Mouse (Mus musculus) right cerebral cortex, postnatal 14 days (tissue): ENCODE results near the gene Nek10.
"Not testable (repeated sequence)": the region's sequence is repeated elsewhere in the genome, so short reads cannot be mapped to it uniquely, and the experiment has no call there.

ENCODE experiments used
- DNase-seq: peaks from one replicate; pipeline ENCODE4 v3.0.0; 2022

Gene Nek10

GRCm38 (mm10) chr14:14803115-14803514 lies at the start of gene Nek10:
Gene Nek10, plus strand, starts transcription at chr14:14803415.
- DNase-seq: not testable (repeated sequence)

GRCm38 (mm10) chr14:14781169-14781568 lies 22.0 kb upstream of the Nek10 start:
- no peak for DNase-seq

- DNase-seq: no peak
These were observed 19.0 kb upstream of the Nek10 start for GRCm38 (mm10) chr14:14784223-14784622.

DNA sequence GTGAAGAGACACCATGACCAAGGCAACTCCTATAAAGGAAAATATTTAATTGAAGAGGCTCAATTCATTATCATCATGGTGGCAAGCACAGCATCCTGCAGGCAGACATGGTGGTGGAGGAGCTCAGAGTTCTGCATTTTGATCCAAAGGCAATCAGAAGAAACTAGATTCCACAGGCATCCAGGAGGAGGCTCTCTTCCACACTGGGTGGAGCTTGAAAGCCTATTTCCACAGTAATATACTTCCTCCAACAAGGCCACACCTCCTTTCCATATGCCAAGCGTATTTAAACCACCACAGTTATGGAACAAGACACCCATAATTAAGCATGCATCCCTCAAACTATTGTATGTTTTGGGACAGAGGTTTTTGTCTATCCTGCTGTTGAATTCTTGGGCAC lies 16.2 kb upstream of the Nek10 start:
- DNase-seq: no peak

DNA sequence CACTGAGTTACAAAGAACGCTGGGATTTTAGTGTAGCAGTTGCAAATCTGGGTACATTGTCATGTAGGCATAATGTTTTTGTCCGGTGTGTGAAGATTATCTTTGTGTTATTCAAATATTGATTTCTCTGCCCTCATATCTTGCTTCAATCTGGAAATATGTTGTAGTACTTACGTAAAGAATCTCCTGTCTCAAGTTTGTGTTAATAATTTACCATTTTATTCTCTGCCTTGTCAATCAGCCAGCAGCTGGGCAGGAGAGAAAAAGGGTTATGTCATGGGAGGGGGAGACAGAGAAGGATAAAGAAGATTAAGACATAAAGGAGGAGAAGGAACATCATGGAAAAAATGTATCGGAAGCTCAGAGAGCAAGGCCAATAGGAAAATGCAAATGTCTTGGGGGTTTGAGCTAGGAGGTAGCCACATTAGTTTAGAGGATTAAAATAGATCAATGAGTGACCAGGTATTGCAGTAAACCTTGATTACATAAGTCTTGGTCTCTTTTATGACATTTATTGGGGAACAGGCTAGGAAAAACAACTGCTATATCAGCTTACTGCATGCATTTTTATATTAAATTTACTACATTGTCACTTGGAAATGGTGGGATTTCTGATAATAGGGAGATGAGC lies 13.3 kb upstream of the Nek10 start:
- no peak for DNase-seq

DNA sequence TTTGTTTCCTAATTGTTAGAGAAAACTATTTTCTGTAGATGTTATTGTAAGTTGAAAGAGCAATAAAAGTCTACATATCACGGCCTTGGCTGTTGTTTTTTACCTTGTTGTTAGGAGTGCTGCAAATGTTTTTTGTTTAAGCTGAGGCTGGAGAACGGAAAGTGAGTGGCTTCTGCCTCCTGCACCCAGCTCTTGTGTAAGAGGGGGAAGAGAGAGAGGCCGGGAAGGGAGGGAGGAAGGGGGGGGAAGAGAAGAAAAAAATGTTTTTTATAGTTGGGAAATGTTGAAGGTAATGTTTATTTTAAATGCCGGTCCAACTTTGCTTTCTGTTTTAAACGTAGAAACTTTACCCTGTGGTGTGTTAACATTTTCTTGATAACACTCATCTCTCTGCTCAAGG lies 3.4 kb upstream of the Nek10 start:
- DNase-seq: no peak

- DNase-seq: no peak
These were observed 2.9 kb upstream of the Nek10 start for GRCm38 (mm10) chr14:14800332-14800731.

- no peak for DNase-seq
These were observed 2.4 kb upstream of the Nek10 start for GRCm38 (mm10) chr14:14800810-14801209.

DNA sequence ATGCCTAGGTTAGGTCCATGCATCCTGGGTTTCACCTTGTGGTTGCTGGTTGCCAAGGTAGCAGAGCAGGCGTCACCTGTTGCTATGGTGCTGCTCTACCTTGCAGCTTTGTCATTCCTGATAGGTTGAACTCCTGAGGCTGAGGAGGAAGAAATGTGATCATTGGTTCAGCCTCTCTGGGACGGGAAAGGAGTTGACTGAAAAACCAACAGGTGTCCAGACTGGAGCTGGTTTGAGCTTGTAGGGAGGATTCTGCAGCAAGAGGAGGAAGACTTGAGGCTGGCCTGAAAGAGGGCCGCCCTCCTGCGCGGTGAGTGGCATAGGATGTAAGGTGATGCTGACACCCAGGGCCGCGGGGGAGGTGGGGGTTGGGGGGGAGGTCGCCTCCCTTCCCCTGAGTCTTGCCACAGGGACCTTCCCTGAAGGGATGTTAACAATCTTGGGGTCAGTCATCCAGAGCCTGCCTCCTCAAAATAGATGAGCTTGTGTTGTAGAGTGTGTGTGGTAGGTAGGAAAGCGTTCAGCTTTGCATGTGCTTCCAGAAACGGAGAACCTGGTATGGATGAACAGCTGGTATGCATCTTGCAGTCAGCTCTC lies 804 bp downstream of the Nek10 start:
- peak; percentile 42 for DNase-seq

- DNase-seq: no peak
These were observed 1.4 kb downstream of the Nek10 start for GRCm38 (mm10) chr14:14804518-14805212.

- peak; percentile 22 for DNase-seq
These were observed 29.5 kb downstream of the Nek10 start for GRCm38 (mm10) chr14:14832520-14833240.

- no peak for DNase-seq
These were observed 30.3 kb downstream of the Nek10 start for GRCm38 (mm10) chr14:14833498-14833897.

DNA sequence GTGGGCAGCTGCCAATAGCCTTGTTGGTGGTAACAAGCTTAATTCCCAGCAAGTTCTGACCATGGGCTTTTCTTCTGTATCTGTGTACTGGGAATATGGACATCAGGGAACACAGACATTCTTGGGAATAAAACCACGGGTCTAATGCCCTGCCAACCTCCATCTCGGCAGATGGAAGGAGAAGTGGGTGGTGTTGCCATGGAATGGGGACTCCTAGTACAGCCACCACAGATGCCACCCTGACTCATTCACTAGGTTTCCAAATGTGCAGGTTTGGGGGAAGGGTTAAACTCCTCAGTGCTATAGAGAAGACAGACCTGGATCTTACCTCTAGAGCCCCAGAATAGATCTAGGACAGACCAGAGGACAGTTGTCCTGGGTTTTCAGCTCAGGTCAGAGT lies 31.1 kb downstream of the Nek10 start:
- DNase-seq: no peak

GRCm38 (mm10) chr14:14837627-14838026 lies 34.4 kb downstream of the Nek10 start:
- no peak for DNase-seq

DNA sequence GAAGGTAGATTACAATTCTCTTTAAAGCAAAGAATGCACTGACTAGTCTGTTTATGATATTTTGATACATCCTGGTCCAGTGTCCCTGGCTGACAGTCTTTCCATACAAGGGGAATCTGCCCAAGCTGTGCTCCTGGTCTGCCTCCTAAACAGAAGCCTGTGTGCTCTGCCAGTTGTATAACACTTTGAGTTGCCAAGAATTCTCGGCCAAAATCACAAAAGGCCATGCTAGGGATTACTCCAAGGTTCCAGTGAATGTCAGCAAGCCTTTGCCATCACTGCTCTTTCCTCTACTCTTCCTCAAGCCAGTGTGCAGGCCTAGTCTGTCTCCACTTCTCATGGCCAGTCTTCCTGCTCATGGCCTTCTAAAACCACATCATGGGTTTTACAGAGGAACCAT lies 34.9 kb downstream of the Nek10 start:
- DNase-seq: no peak

- DNase-seq: no peak
These were observed 39.7 kb downstream of the Nek10 start for GRCm38 (mm10) chr14:14842734-14843530.

- no peak for DNase-seq
These were observed 49.6 kb downstream of the Nek10 start for GRCm38 (mm10) chr14:14852838-14853237.

- DNase-seq: no peak
These were observed 57.1 kb downstream of the Nek10 start for GRCm38 (mm10) chr14:14860331-14860730.

GRCm38 (mm10) chr14:14863690-14864356 lies 60.6 kb downstream of the Nek10 start:
- DNase-seq: peak; percentile 77

GRCm38 (mm10) chr14:14869239-14869638 lies 66.0 kb downstream of the Nek10 start:
- DNase-seq: no peak

DNA sequence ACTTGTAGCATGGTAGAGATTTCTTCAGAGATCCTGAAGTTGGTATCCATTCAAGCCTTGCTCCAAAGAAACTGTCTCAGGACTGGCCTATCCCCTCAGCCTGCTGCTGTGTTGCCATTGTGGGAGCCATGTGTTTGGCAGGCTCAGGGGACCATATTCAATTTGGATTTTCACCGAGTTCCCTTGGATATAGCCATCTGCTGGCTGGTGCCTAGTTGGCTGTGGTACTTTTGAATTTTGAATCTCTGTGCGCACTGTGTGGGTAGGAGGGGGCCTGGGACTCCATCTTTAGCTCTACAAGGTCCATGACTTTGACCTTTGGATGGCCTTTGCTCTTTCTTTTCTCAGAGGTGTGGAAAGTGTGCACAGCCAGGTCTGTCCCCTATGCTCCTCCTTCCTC lies 66.8 kb downstream of the Nek10 start:
- DNase-seq: no peak

DNA sequence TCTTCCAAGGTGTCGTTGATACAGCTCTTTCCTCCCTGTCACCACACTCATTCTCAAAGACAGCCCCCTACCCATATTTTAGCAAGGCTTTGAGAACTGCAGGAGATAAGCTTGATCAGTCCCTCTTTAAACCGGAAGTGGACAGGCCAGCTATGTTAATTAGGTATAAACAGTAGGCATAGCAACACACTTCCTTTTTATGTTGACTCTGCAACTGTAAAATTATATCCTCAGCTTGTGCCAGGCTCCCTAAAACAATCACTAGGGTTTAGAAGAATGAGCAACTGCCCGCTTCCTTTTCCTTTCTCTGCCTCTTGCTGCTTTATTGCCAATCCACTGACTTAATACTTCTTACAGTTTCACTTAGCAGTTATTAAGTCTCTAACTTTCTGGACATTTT lies 67.2 kb downstream of the Nek10 start:
- DNase-seq: no peak
